Mouse (Mus musculus) layer of hippocampus, adult 9-11 months (tissue): ENCODE results near the gene Ccdc116.
"Not testable (repeated sequence)": the region's sequence is repeated elsewhere in the genome, so short reads cannot be mapped to it uniquely, and the experiment has no call there.

ENCODE experiments used
- DNase-seq: peaks from one replicate; pipeline ENCODE4 v3.0.0; 2022

Ccdc116 gene

GRCm38 (mm10) chr16:17146772-17147235 is at the start of gene Ccdc116:
TSS of gene Ccdc116 (minus strand) at chr16:17147229.
- DNase-seq: peak; percentile 85

- DNase-seq: no peak
These were observed 46.8 kb upstream of the Ccdc116 start for GRCm38 (mm10) chr16:17193823-17194222.

- DNase-seq: no peak
These were observed 38.4 kb upstream of the Ccdc116 start for GRCm38 (mm10) chr16:17185475-17185874.

GRCm38 (mm10) chr16:17183003-17183402 is 36.0 kb upstream of the Ccdc116 start:
- DNase-seq: no peak

- no peak for DNase-seq
These were observed 35.1 kb upstream of the Ccdc116 start for GRCm38 (mm10) chr16:17182136-17182535.

- peak; percentile 71 for DNase-seq
These were observed 34.4 kb upstream of the Ccdc116 start for GRCm38 (mm10) chr16:17181382-17181781.

- no peak for DNase-seq
These were observed 32.7 kb upstream of the Ccdc116 start for GRCm38 (mm10) chr16:17179706-17180105.

GRCm38 (mm10) chr16:17177623-17178170 is 30.7 kb upstream of the Ccdc116 start:
- no peak for DNase-seq

GRCm38 (mm10) chr16:17175765-17176164 is 28.7 kb upstream of the Ccdc116 start:
- DNase-seq: no peak

- DNase-seq: no peak
These were observed 21.0 kb upstream of the Ccdc116 start for GRCm38 (mm10) chr16:17168049-17168448.

GRCm38 (mm10) chr16:17167179-17167578 is 20.1 kb upstream of the Ccdc116 start:
- DNase-seq: no peak

GRCm38 (mm10) chr16:17165478-17165877 is 18.4 kb upstream of the Ccdc116 start:
- not testable (repeated sequence) for DNase-seq

GRCm38 (mm10) chr16:17154346-17154745 is 7.3 kb upstream of the Ccdc116 start:
- DNase-seq: no peak

- no peak for DNase-seq
These were observed 4.8 kb upstream of the Ccdc116 start for GRCm38 (mm10) chr16:17151874-17152273.

GRCm38 (mm10) chr16:17150520-17151258 is 3.7 kb upstream of the Ccdc116 start:
- DNase-seq: no peak

GRCm38 (mm10) chr16:17148084-17148483 is 1.1 kb upstream of the Ccdc116 start:
- no peak for DNase-seq

- DNase-seq: peak; percentile 20
These were observed 431 bp upstream of the Ccdc116 start for GRCm38 (mm10) chr16:17147391-17147929.

GRCm38 (mm10) chr16:17144339-17144738 is 2.7 kb downstream of the Ccdc116 start, which contains the start of gene Ydjc:
TSS of gene Ydjc (plus strand) at chr16:17144621.
- no peak for DNase-seq

- no peak for DNase-seq
These were observed 9.7 kb downstream of the Ccdc116 start for GRCm38 (mm10) chr16:17137355-17137754.

GRCm38 (mm10) chr16:17132906-17133200 is 14.2 kb downstream of the Ccdc116 start:
- DNase-seq: no peak

- peak; percentile 98 for DNase-seq
These were observed 14.7 kb downstream of the Ccdc116 start, which contains the start of gene Sdf2l1 for GRCm38 (mm10) chr16:17132089-17132905. TSS of gene Sdf2l1 (minus strand) at chr16:17132383.

- no peak for DNase-seq
These were observed 15.6 kb downstream of the Ccdc116 start for GRCm38 (mm10) chr16:17131191-17132088.
